Mouse (Mus musculus): Measurements from ENCODE around the gene Castor2.

DNA sequence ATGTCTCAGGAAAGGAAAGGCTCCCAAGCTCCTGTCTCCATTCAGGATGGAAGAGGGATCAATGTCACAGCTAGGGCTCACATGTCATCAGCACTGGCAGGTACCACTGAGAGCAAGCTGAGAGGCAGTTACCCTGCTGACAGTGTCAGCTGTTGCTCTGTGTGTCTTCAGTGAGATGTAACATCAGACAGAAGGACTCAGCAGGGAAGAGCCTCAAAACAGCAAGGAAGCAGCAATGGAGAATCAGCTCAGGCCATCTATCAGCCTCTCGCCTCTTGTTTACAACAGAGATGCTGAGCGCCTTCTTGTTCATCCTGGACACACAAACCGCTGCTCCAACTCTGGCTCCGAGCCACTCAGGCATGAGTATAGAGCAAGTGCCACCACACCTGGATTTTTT, 45.0 kb upstream of the Castor2 start:
- TF ChIP-seq POLR2A (IDR thresholded peaks at IDR 0.05; ENCODE audit: insufficient read depth, low read depth, low read length) (no peak), CTCF (IDR thresholded peaks at IDR 0.05; ENCODE audit: insufficient read depth, low read depth, low read length) (no peak)

Data from olfactory bulb, adult 2 months (tissue).